Mouse (Mus musculus): ENCODE data around the gene Itga5.

Gene Itga5

DNA sequence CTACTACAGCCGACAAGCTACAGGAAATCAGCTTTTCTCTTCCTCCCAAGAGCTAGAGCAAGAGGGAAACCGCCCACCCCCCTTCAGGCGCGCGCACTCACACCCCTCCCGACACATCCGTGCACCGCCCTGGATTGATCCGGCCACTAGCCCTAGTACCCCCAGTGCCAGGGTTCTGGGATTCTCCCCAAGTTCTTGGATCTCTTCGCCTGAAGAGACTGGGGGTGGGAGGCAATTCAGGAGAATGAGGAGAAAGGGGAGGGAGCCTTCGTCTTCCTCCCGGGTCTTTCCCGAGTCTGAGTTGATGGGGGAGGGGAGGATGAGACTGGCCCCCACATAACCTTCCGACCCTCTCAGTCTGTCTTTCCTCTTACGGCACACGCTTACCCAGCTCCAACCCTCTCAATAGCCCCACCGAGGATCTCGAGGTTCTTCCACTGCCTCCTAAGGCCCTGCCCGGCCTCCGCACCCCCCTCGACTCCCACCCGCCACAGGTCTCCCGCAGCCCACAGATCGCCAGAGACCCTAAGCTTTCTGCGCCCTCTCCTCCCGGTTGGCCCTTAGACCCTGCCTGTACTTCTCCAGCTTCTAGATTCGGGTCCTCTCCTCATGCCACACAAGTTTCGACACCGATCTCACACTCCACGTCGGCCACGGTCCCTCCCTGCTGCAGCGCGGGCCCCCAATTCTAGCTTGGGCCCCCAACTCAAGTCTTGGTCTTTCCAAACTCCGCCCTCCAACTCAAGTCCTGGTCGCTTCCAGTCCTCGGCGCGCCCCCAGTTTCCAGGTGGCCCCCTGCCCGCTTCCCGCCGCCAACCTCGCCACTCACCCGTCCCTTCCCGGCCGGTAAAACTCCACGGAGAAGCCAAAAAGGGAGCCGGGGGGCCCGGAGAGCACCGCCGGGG lies 840 bp downstream of the Itga5 start:
- DNase-seq (ENCODE audit: low spot score in 2 of 2) = no peak

DNA sequence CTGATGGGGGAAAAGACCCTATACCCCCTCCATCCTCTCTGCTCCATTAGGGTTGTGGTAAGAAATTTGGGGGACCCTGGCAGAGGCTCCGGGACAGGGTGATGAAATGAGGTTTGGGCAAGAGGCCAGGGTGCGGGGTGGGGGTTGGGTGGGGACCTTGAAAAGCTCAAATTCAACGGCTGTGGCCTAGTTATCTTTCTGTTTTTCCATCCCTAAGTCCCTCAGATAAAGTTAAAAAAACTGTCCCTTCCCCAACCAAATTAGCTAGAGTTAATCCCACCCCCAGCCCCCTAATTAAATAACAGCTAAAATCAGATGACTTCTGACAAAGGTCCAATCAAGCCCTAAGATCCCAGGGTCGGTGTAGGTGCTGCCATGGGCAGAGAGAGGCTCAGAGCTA lies 1.8 kb downstream of the Itga5 start:
- no peak for DNase-seq (ENCODE audit: low spot score in 2 of 2)

- DNase-seq (ENCODE audit: low spot score in 2 of 2) = no peak
Observed at GRCm38 (mm10) chr15:103363809-103364208, 2.8 kb downstream of the Itga5 start.

DNA sequence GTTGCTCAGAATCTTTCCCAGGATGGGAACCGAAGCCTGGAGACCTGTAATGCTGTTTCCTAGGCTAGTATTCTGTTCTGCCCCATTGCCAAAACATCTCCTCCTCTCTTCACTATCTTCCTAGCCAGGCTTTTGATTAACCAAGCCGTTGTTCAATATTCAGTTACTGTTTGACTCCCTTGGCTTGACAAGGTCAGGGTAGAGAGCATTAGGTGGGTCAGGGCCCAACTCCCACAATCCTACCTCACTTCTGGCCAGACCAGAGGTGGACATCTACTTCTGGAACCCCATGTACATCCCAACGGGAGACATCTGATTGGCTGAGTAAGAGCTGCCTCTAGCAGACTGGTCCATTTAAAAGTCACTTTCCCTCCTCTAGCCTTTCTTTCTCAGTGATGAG lies 3.6 kb downstream of the Itga5 start:
- DNase-seq (ENCODE audit: low spot score in 2 of 2) = no peak

DNA sequence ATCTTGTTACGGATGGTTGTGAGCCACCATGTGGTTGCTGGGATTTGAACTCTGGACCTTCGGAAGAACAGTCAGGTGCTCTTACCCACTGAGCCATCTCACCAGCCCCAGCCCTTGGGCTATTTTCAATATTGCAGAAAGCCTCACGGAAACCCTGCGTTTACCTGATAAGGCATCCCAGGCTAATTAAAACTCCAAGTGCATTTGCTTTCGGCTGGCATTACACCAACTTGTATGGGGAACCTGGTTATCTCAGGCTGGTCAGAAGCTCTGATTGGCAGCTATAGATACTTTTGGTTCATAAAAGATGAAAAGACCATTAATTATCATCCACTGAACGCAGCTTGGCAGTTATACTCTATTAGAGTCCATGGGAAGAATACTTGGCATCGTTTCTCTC lies 4.2 kb downstream of the Itga5 start:
- DNase-seq (ENCODE audit: low spot score in 2 of 2) = no peak

GRCm38 (mm10) chr15:103361269-103361668 lies 5.3 kb downstream of the Itga5 start:
- no peak for DNase-seq (ENCODE audit: low spot score in 2 of 2)

GRCm38 (mm10) chr15:103359869-103360602 lies 6.5 kb downstream of the Itga5 start:
- no peak for DNase-seq (ENCODE audit: low spot score in 2 of 2)

- no peak for DNase-seq (ENCODE audit: low spot score in 2 of 2)
Observed at GRCm38 (mm10) chr15:103359122-103359510, 7.4 kb downstream of the Itga5 start.

DNA sequence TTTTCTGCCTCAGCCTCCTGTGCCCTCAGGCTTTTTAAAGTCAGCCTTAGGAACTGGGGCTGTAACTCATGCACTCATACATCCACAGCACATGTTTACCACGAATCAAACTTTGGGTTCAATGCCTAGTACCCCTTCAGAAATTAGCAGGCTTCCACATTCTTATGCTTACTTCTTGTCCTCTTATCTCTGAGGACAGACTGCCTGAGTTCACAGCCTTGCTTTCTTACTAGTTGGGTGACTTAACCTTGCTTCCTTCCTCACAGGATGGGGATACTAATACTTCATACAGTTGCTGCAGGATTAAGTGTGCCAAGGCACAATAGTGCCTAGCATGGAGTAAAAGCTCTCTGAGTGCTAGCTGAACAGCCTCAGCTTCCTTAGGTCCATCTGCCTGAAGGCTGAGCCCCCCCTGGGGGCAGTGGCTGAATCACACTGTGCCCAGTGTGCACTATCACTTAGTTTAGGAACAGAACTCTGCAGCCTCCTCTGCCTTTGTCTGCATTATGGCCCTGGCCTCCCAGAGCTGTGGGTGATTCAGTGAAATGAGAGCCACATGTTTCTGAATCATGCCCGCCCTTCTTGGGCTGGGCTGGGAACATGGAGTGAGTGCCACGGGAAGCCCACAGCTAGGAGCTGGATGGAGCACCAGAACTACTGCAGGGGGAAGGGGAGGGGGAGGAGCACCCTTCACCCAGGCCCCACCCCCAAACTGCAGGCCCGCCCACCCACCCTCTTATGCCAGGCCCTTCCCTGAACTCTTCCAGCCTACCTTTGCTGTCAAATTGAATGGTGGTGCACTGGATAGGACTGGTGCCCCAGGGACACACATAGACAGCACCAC lies 8.1 kb downstream of the Itga5 start:
- DNase-seq (ENCODE audit: low spot score in 2 of 2) = no peak

DNA sequence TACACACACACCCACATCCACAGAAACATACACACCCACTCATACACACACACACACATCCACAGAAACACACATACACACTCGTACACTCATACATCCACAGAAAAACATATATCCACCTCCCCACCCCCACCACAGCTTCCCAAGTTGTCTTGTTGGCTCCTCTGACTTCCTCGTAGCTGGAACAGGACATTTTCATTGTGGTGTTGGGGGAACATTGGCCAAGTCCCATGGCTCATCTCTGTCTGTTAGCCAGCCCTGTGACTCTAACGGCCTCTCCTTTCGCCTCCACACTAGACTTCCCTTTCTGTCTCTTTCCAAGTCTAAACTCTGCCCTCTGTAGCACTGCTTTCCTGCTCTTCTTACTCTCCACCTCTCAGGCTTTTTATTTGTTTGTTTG lies 8.7 kb downstream of the Itga5 start:
- no peak for DNase-seq (ENCODE audit: low spot score in 2 of 2)

- DNase-seq (ENCODE audit: low spot score in 2 of 2) = no peak
Observed at GRCm38 (mm10) chr15:103356130-103356529, 10.4 kb downstream of the Itga5 start.

GRCm38 (mm10) chr15:103355420-103355819 lies 11.1 kb downstream of the Itga5 start:
- DNase-seq (ENCODE audit: low spot score in 2 of 2) = no peak

- DNase-seq (ENCODE audit: low spot score in 2 of 2) = no peak
Observed at GRCm38 (mm10) chr15:103354690-103355089, 11.9 kb downstream of the Itga5 start.

GRCm38 (mm10) chr15:103353511-103354256 lies 12.9 kb downstream of the Itga5 start:
- DNase-seq (ENCODE audit: low spot score in 2 of 2) = no peak

GRCm38 (mm10) chr15:103352856-103353255 lies 13.7 kb downstream of the Itga5 start:
- DNase-seq (ENCODE audit: low spot score in 2 of 2) = no peak

GRCm38 (mm10) chr15:103347275-103347684 lies 19.3 kb downstream of the Itga5 start:
- DNase-seq (ENCODE audit: low spot score in 2 of 2) = no peak

DNA sequence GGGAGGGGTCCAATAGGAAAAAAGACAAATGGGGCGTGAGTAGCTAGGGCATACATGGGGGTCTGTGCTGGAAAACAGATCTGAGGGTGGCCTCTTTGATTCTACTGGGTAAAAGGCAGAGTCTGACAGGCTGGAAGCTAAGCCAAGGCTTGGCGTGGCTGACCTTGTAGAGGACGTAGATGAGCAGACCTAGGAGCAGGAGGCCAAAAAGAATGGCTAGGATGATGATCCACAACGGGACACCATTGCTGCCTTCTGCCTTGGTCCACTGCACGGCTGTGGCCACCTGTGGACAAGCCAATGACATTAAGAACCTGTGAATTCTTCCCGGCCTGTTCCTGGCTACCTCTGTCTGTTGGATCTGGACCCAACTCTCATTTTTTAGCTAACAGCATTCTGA lies 20.8 kb downstream of the Itga5 start:
- no peak for DNase-seq (ENCODE audit: low spot score in 2 of 2)

- DNase-seq (ENCODE audit: low spot score in 2 of 2) = no peak
Observed at GRCm38 (mm10) chr15:103343556-103343955, 23.0 kb downstream of the Itga5 start.

GRCm38 (mm10) chr15:103343008-103343407 lies 23.6 kb downstream of the Itga5 start:
- no peak for DNase-seq (ENCODE audit: low spot score in 2 of 2)

DNA sequence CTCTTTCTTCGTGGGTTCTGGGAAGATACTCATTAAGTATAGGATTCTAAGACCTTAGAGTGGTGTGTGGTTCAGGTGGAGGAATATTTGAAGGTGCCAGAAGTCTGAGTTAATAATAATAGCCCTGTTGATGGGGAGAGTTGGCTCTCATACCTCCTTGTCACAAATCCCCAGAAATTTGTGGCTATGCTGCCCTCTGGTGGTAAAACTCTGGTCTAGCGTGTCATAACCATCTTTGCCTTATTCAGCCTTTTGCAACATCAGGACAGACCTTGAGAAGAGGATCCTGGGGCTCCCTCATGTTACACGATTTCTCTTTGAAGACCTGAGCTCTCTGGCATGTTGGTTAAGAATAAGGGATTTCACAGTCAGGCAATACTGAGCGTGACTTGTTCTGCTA lies 24.1 kb downstream of the Itga5 start:
- peak in 1 of 2 experiments; percentile 68 for DNase-seq (ENCODE audit: low spot score in 2 of 2)

GRCm38 (mm10) chr15:103341547-103341946 lies 25.0 kb downstream of the Itga5 start:
- DNase-seq (ENCODE audit: low spot score in 2 of 2) = no peak

Measured in frontal cortex, postnatal 10 days (tissue).